Mouse (Mus musculus) intestine, postnatal 0 days (tissue): Measurements from ENCODE around the gene Dnm1. TPM values are rescaled to one million over a fixed set of nuclear protein-coding genes. Genes with fewer than 3 reads are reported as not detected.

Experiments
- ATAC-seq: fragments of 200-750 bp; cut with Nextera tagmentation; 2 replicates; pipeline ENCODE4 v1.8.0; 2017; ENCODE audit warnings: mild to moderate bottlenecking, moderate TSS enrichment, moderate library complexity
- H3K27ac ChIP-seq: fragments of 300-500 bp; sonication (generic); 2 replicates; pipeline ENCODE4 v1.5.1; 2014; ENCODE audit warnings: mild to moderate bottlenecking, low read depth, low read length, moderate library complexity
- H3K27me3 ChIP-seq: fragments of 300-500 bp; sonication (generic); replicated peaks from 2 replicates; pipeline ENCODE4 v1.6.1; 2014; ENCODE audit warnings: low read length, mixed read lengths; ENCODE audit not compliant: control insufficient read depth, insufficient read depth
- H3K36me3 ChIP-seq: fragments of 300-500 bp; sonication (generic); 2 replicates; pipeline ENCODE4 v1.6.1; 2014; ENCODE audit warnings: mild to moderate bottlenecking, moderate library complexity; ENCODE audit not compliant: control insufficient read depth, insufficient read depth
- H3K4me1 ChIP-seq: fragments of 300-500 bp; sonication (generic); replicated peaks from 2 replicates; pipeline ENCODE4 v1.6.1; 2014; ENCODE audit warnings: antibody characterized with exemption, low read length, mixed read lengths; ENCODE audit not compliant: control insufficient read depth, insufficient read depth
- H3K4me2 ChIP-seq: fragments of 300-500 bp; sonication (generic); replicated peaks from 2 replicates; pipeline ENCODE4 v1.6.1; 2014; ENCODE audit warnings: low read depth, mild to moderate bottlenecking, moderate library complexity
- H3K4me3 ChIP-seq: fragments of 300-500 bp; sonication (generic); 2 replicates; pipeline ENCODE4 v1.5.1; 2014; ENCODE audit warnings: low read depth, low read length
- H3K9ac ChIP-seq: fragments of 300-500 bp; sonication (generic); 2 replicates; pipeline ENCODE4 v1.6.1; 2014; ENCODE audit warnings: mild to moderate bottlenecking, low read depth, low read length
- H3K9me3 ChIP-seq: fragments of 300-500 bp; sonication (generic); 2 replicates; pipeline ENCODE4 v1.6.1; 2016; ENCODE audit warnings: mixed run types; ENCODE audit not compliant: control insufficient read depth
- CTCF ChIP-seq: sonication (generic); IDR thresholded peaks from 2 replicates; pipeline ENCODE4 v1.5.1; 2016; ENCODE audit warnings: low read depth, mild to moderate bottlenecking, control low read depth, antibody characterized with exemption, moderate library complexity
- WGBS: fragments of 180-500 bp; shearing (Covaris S2); extraction: QIAGEN DNeasy Blood & Tissue Kit; methylation state at CpG from one replicate; pipeline ENCODE4 v1.1.7; 2014; 5-methylcytosine and 5-hydroxymethylcytosine counted together
- polyA plus RNA-seq: library from polyadenylated mRNA; unstranded; fragments of >200 nt; fragmentation: Nextera tagmentation; extraction: Ambion mirVana; gene quantifications from 2 replicates; pipeline ENCODE4 v1.2.1, GENCODE M21; 2015

Dnm1 gene
- polyA plus RNA-seq, 1 experiment from 2014 or later, result 23.5 TPM

- H3K9me3 ChIP-seq, result no peaks in the 10 kb centered on the region
- H3K4me2 ChIP-seq, result no peak overlapping the region
- 77% methylated on average over 3 of the region's 3 CpGs for WGBS
- H3K36me3 ChIP-seq, result no peaks in the 10 kb centered on the region
- H3K27ac ChIP-seq, result no peak overlapping the region
- H3K4me1 ChIP-seq, result peaks cover 9% of the 10 kb centered on the region
- TF ChIP-seq CTCF, result no peak
- no peaks in the 10 kb centered on the region for H3K27me3 ChIP-seq
- H3K9ac ChIP-seq, result no peak overlapping the region
- H3K4me3 ChIP-seq, result no peak overlapping the region
- no peak for ATAC-seq
Measured at GRCm38 (mm10) chr2:32357710-32358109, 4.6 kb upstream of the Dnm1 start.

- H3K4me3 ChIP-seq, result no peak overlapping the region
- H3K36me3 ChIP-seq, result no peaks in the 10 kb centered on the region
- H3K27me3 ChIP-seq, result no peaks in the 10 kb centered on the region
- H3K4me1 ChIP-seq, result peaks cover 9% of the 10 kb centered on the region
- no peaks in the 10 kb centered on the region for H3K9me3 ChIP-seq
- H3K9ac ChIP-seq, result no peak overlapping the region
- TF ChIP-seq CTCF, result no peak
- H3K27ac ChIP-seq, result 0 out of 2 replicates have a peak overlapping the region, but pooled peaks have one; percentile 7
- WGBS, result 63% methylated on average over 10 of the region's 10 CpGs
- ATAC-seq, result no peak
- H3K4me2 ChIP-seq, result no peak overlapping the region
Measured at GRCm38 (mm10) chr2:32356216-32356615, 3.1 kb upstream of the Dnm1 start.

GRCm38 (mm10) chr2:32354336-32354895 is 1.3 kb upstream of the Dnm1 start:
- no peaks in the 10 kb centered on the region for H3K27me3 ChIP-seq
- no peak overlapping the region for H3K4me3 ChIP-seq
- TF ChIP-seq CTCF, result no peak
- peak overlapping the region; percentile 94 for H3K27ac ChIP-seq
- peak overlapping the region; percentile 33 for H3K4me2 ChIP-seq
- H3K36me3 ChIP-seq, result no peaks in the 10 kb centered on the region
- WGBS, result 36% methylated on average over 3 of the region's 3 CpGs
- H3K4me1 ChIP-seq, result peaks cover 6% of the 10 kb centered on the region
- H3K9me3 ChIP-seq, result no peaks in the 10 kb centered on the region
- ATAC-seq, result peak; percentile 77
- H3K9ac ChIP-seq, result no peak overlapping the region

- 0 out of 2 replicates have a peak overlapping the region, but pooled peaks have one; percentile 83 for H3K4me3 ChIP-seq
- peaks cover 6% of the 10 kb centered on the region for H3K4me1 ChIP-seq
- no peaks in the 10 kb centered on the region for H3K9me3 ChIP-seq
- no peaks in the 10 kb centered on the region for H3K27me3 ChIP-seq
- no peaks in the 10 kb centered on the region for H3K36me3 ChIP-seq
- H3K4me2 ChIP-seq, result peak overlapping the region; percentile 93
- TF ChIP-seq CTCF, result 0 out of 2 replicates have a peak, but pooled peaks have one; percentile 18
- H3K9ac ChIP-seq, result peak overlapping the region; percentile 83; the same call in 1 of the 2 replicates
- peak overlapping the region; percentile 94 for H3K27ac ChIP-seq
- peak; percentile 71 for ATAC-seq
- WGBS, result 30% methylated on average over 6 of the region's 6 CpGs
Measured at GRCm38 (mm10) chr2:32353836-32354235, 698 bp upstream of the Dnm1 start.

- Histone ChIP-seq H3K4me1 (peaks cover 6% of the 10 kb centered on the region), H3K27ac (peak within 1 kb of the TSS; percentile 94), H3K4me2 (peak within 1 kb of the TSS; percentile 93), H3K4me3 (peak within 1 kb of the TSS; percentile 83), H3K27me3 (no peaks in the 10 kb centered on the region), H3K9ac (peak within 1 kb of the TSS; percentile 83), H3K9me3 (no peaks in the 10 kb centered on the region), H3K36me3 (peaks cover 5% of the 10 kb centered on the region; the same call in 1 of the 2 replicates)
- no peak for TF ChIP-seq CTCF
- WGBS, result 2% methylated on average over 33 of the region's 52 CpGs
- no peak for ATAC-seq
Measured at GRCm38 (mm10) chr2:32352151-32353006, 759 bp downstream of the Dnm1 start, which contains the start of gene Ciz1. Ciz1 (plus strand) TSS chr2:32352327.

GRCm38 (mm10) chr2:32351471-32351961 is 1.6 kb downstream of the Dnm1 start:
- Histone ChIP-seq H3K9me3 (no peaks in the 10 kb centered on the region), H3K4me1 (peaks cover 6% of the 10 kb centered on the region), H3K4me3 (peak overlapping the region; percentile 83), H3K27ac (peak overlapping the region; percentile 4; the same call in 1 of the 2 replicates), H3K27me3 (no peaks in the 10 kb centered on the region), H3K36me3 (peaks cover 5% of the 10 kb centered on the region; the same call in 1 of the 2 replicates), H3K4me2 (peak overlapping the region; percentile 93), H3K9ac (peak overlapping the region; percentile 83)
- no peak for ATAC-seq
- TF ChIP-seq CTCF, result no peak
- WGBS, result 48% methylated on average over 9 of the region's 9 CpGs
